Mouse (Mus musculus) forebrain, postnatal 0 days (tissue): ENCODE measurements at regions not wholly inside any gene's neighbourhood (a gene's known extent, or its start where the extent isn't known, plus 50 kb on each side); places are given as distances from the start of the nearest gene placed in this dataset.

Experiments
- ATAC-seq: fragments of 200-750 bp; cut with Nextera tagmentation; 2 replicates; pipeline ENCODE4 v1.8.0; 2017; ENCODE audit warnings: mild to moderate bottlenecking, moderate library complexity
- DNase-seq: peaks from one replicate; pipeline ENCODE4 v3.0.0-alpha.2; 2015
- H3K27ac ChIP-seq: fragments of 300-500 bp; sonication (generic); 2 replicates; pipeline ENCODE4 v1.5.1; 2014; ENCODE audit warnings: low read depth, mild to moderate bottlenecking, antibody characterized with exemption, low read length, moderate library complexity, mixed read lengths
- H3K27me3 ChIP-seq: fragments of 300-500 bp; sonication (generic); 2 replicates; pipeline ENCODE4 v1.6.1; 2014; ENCODE audit warnings: mild to moderate bottlenecking, low read length, mixed read lengths; ENCODE audit not compliant: insufficient read depth
- H3K36me3 ChIP-seq: fragments of 300-500 bp; sonication (generic); 2 replicates; pipeline ENCODE4 v1.6.1; 2014; ENCODE audit warnings: mild to moderate bottlenecking, moderate library complexity; ENCODE audit not compliant: insufficient read depth
- H3K4me1 ChIP-seq: fragments of 300-500 bp; sonication (generic); 2 replicates; pipeline ENCODE4 v1.6.1; 2014; ENCODE audit warnings: antibody characterized with exemption; ENCODE audit not compliant: insufficient read depth
- H3K4me2 ChIP-seq: fragments of 300-500 bp; sonication (generic); 2 replicates; pipeline ENCODE4 v1.6.1; 2014; ENCODE audit warnings: low read depth, mild to moderate bottlenecking, moderate library complexity
- H3K4me3 ChIP-seq: fragments of 300-500 bp; sonication (generic); 2 replicates; pipeline ENCODE4 v1.5.1; 2014; ENCODE audit warnings: low read depth, low read length, mixed read lengths
- H3K9ac ChIP-seq: fragments of 300-500 bp; sonication (generic); 2 replicates; pipeline ENCODE4 v1.6.1; 2014; ENCODE audit warnings: mild to moderate bottlenecking
- H3K9me3 ChIP-seq: fragments of 300-500 bp; sonication (generic); 2 replicates; pipeline ENCODE4 v1.6.1; 2016; ENCODE audit warnings: low read length
- CTCF ChIP-seq: sonication (generic); IDR thresholded peaks from 2 replicates; pipeline ENCODE4 v1.5.1; 2016; ENCODE audit warnings: antibody characterized with exemption, control low read depth, low read depth
- WGBS: fragments of 180-500 bp; shearing (Covaris S2); extraction: QIAGEN DNeasy Blood & Tissue Kit; methylation state at CpG from one replicate; pipeline ENCODE4 v1.1.7; 2014; 5-methylcytosine and 5-hydroxymethylcytosine counted together

DNA sequence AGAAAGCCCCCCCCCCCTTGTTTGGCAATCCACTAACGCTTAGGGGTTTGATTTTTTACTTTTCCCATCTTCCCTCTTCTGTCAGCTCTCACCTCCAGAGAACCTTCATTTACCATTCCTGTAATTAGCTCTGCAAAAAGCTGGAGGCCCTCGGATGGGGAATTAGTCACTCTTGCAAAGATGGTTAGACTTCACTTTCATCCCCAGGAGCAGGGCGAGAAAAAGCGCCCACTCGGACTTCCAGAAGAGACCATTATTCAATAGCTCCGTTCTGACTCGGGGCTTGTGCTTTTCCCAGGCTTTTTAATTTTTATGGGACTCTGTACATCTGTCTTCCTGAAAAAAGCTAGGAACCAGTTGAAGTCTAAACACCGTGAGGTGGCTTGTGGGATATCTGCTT lies 73.7 kb upstream of the Map4k3 start:
- H3K27me3 ChIP-seq: no peaks in the 10 kb centered on the region
- peak overlapping the region; percentile 27 for H3K4me2 ChIP-seq
- H3K36me3 ChIP-seq: no peaks in the 10 kb centered on the region
- DNase-seq (no peak), ATAC-seq (0 out of 2 replicates have a peak, but pooled peaks have one; percentile 8)
- no peak overlapping the region for H3K4me3 ChIP-seq
- 0 out of 2 replicates have a peak, but pooled peaks cover 9% of the 10 kb centered on the region for H3K4me1 ChIP-seq
- no peaks in the 10 kb centered on the region for H3K9me3 ChIP-seq
- H3K27ac ChIP-seq: peak overlapping the region; percentile 54; the same call in 1 of the 2 replicates
- TF ChIP-seq CTCF: no peak
- 39% methylated on average over 8 of the region's 8 CpGs for WGBS
- no peak overlapping the region for H3K9ac ChIP-seq

- no peak overlapping the region for H3K9ac ChIP-seq
- H3K27me3 ChIP-seq: no peaks in the 10 kb centered on the region
- no peaks in the 10 kb centered on the region for H3K9me3 ChIP-seq
- TF ChIP-seq CTCF: no peak
- peak overlapping the region; percentile 27 for H3K4me2 ChIP-seq
- H3K36me3 ChIP-seq: no peaks in the 10 kb centered on the region
- H3K4me3 ChIP-seq: no peak overlapping the region
- peak; percentile 84 for ATAC-seq
- peak; percentile 89 for DNase-seq
- 24% methylated on average over 16 of the region's 16 CpGs for WGBS
- 0 out of 2 replicates have a peak, but pooled peaks cover 9% of the 10 kb centered on the region for H3K4me1 ChIP-seq
- H3K27ac ChIP-seq: peak overlapping the region; percentile 54; the same call in 1 of the 2 replicates
These were observed 73.2 kb upstream of the Map4k3 start for GRCm38 (mm10) chr17:80801451-80801983.

DNA sequence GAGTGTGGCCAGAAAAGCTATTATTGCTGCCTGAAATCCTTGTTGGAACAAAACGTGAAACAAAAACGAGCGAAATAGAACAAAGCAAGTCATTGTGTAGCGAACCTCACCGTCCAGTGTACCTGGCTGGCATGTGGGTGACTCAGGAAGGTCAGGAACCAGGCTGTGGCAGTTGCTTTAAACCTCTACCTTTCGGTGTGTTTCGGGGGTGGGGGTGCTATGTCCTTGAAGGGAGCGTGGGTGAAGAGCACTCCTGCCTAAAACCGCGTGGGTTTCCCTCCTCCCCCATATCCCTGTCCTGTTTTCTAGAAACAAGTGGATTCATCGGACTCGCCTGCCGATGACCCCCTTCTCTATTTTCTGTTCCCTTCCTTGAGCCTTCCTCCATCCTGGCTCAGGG lies 72.6 kb upstream of the Map4k3 start:
- H3K4me2 ChIP-seq: peak overlapping the region; percentile 27; the same call in 1 of the 2 replicates
- no peak overlapping the region for H3K4me3 ChIP-seq
- no peak for ATAC-seq
- H3K4me1 ChIP-seq: 0 out of 2 replicates have a peak, but pooled peaks cover 9% of the 10 kb centered on the region
- H3K9ac ChIP-seq: no peak overlapping the region
- no peaks in the 10 kb centered on the region for H3K36me3 ChIP-seq
- no peaks in the 10 kb centered on the region for H3K9me3 ChIP-seq
- TF ChIP-seq CTCF: no peak
- H3K27ac ChIP-seq: no peak overlapping the region; the same call in 1 of the 2 replicates
- no peaks in the 10 kb centered on the region for H3K27me3 ChIP-seq
- no peak for DNase-seq
- WGBS: 71% methylated on average over 13 of the region's 13 CpGs

GRCm38 (mm10) chr17:80800454-80800853 lies 72.2 kb upstream of the Map4k3 start:
- H3K4me1 ChIP-seq: 0 out of 2 replicates have a peak, but pooled peaks cover 9% of the 10 kb centered on the region
- 77% methylated on average over 5 of the region's 5 CpGs for WGBS
- no peak for TF ChIP-seq CTCF
- no peaks in the 10 kb centered on the region for H3K9me3 ChIP-seq
- no peak overlapping the region for H3K27ac ChIP-seq
- no peak overlapping the region for H3K4me2 ChIP-seq
- no peaks in the 10 kb centered on the region for H3K27me3 ChIP-seq
- no peaks in the 10 kb centered on the region for H3K36me3 ChIP-seq
- no peak for ATAC-seq
- no peak overlapping the region for H3K9ac ChIP-seq
- no peak overlapping the region for H3K4me3 ChIP-seq
- no peak for DNase-seq

DNA sequence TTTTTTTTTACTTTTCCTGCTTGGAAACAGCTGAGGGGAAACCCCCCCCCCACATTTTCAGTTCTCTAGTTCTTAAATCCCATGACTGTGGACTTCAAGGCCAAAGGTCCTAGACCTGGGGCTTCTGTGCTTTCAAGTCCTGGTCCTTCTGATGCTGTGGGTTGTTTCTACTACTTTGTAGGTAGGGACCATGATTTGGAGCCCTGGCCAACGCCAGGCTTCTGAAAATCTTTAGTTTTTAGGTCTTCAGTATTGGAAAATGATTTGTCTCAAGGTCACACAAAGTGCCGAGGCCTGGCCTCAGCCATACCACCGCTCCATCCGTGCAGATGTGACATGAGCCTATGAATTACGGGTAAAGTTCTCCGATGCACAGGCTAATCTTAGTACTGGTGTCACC lies 70.8 kb upstream of the Map4k3 start:
- Histone ChIP-seq H3K36me3 (no peaks in the 10 kb centered on the region), H3K27me3 (no peaks in the 10 kb centered on the region), H3K4me3 (no peak overlapping the region), H3K27ac (no peak overlapping the region), H3K9ac (no peak overlapping the region), H3K9me3 (no peaks in the 10 kb centered on the region), H3K4me2 (no peak overlapping the region), H3K4me1 (0 out of 2 replicates have a peak, but pooled peaks cover 9% of the 10 kb centered on the region)
- no peak for ATAC-seq
- DNase-seq: no peak
- 93% methylated on average over 6 of the region's 6 CpGs for WGBS
- no peak for TF ChIP-seq CTCF

DNA sequence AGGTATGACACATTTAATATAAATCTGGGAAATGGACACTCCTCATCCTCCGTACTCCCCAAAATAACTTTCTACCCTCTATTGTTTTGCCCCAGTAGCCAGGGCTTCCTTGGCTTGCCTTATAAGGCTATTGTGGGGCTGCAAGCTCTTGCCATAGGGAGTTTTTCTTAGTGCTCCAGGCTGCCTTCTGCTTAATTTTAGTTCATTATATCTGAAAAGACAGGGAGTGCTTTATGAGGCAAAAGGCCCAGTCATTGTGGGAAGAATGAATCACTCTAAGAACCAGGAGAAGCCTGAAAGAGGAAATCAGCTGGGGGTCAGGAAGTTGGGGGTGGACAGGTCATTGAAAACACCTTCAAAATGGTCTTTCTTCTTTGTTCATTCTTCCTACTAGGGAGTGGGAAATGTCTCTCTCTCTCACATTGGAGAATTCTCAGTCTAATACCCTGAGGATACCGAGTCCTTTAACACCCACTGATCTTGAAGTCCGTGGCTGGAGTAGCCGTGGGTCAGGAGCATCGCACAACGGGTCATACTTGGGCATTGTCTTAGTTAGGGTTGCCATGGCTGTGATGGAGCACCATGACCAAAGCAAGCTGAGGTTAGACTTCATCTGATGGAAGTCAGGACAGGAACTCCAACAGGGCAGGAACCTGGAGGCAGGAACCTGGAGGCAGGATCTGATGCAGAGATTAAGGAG lies 70.1 kb upstream of the Map4k3 start:
- no peaks in the 10 kb centered on the region for H3K9me3 ChIP-seq
- no peaks in the 10 kb centered on the region for H3K27me3 ChIP-seq
- no peak overlapping the region for H3K27ac ChIP-seq
- no peak overlapping the region for H3K4me3 ChIP-seq
- 82% methylated on average over 6 of the region's 6 CpGs for WGBS
- ATAC-seq (no peak), DNase-seq (no peak)
- TF ChIP-seq CTCF: no peak
- 0 out of 2 replicates have a peak, but pooled peaks cover 9% of the 10 kb centered on the region for H3K4me1 ChIP-seq
- no peak overlapping the region for H3K9ac ChIP-seq
- no peak overlapping the region for H3K4me2 ChIP-seq
- no peaks in the 10 kb centered on the region for H3K36me3 ChIP-seq

- no peak for DNase-seq
- 92% methylated on average over 5 of the region's 5 CpGs for WGBS
- H3K4me2 ChIP-seq: no peak overlapping the region
- no peaks in the 10 kb centered on the region for H3K36me3 ChIP-seq
- no peaks in the 10 kb centered on the region for H3K27me3 ChIP-seq
- no peak for TF ChIP-seq CTCF
- no peak overlapping the region for H3K4me3 ChIP-seq
- no peak for ATAC-seq
- H3K9ac ChIP-seq: no peak overlapping the region
- H3K9me3 ChIP-seq: no peaks in the 10 kb centered on the region
- H3K4me1 ChIP-seq: 0 out of 2 replicates have a peak, but pooled peaks cover 4% of the 10 kb centered on the region
- no peak overlapping the region for H3K27ac ChIP-seq
These were observed 68.5 kb upstream of the Map4k3 start for GRCm38 (mm10) chr17:80796790-80797189.
